Mouse (Mus musculus) C3H10T1/2 (cell line): ENCODE measurements around the gene Tnfrsf13b. TPM values are rescaled to one million over a fixed set of nuclear protein-coding genes. Genes with fewer than 3 reads are reported as not detected.

Experiments
- polyA plus RNA-seq, 2 experiments: library from polyadenylated mRNA; unstranded; fragments of >200 nt; fragmentation: generic; extraction: Trizol; gene quantifications; one replicate each; pipeline ENCODE4 v1.2.1; 2012; ENCODE audit warnings: missing spikeins in 2 of 2

Tnfrsf13b gene
- polyA plus RNA-seq: not detected

DNA sequence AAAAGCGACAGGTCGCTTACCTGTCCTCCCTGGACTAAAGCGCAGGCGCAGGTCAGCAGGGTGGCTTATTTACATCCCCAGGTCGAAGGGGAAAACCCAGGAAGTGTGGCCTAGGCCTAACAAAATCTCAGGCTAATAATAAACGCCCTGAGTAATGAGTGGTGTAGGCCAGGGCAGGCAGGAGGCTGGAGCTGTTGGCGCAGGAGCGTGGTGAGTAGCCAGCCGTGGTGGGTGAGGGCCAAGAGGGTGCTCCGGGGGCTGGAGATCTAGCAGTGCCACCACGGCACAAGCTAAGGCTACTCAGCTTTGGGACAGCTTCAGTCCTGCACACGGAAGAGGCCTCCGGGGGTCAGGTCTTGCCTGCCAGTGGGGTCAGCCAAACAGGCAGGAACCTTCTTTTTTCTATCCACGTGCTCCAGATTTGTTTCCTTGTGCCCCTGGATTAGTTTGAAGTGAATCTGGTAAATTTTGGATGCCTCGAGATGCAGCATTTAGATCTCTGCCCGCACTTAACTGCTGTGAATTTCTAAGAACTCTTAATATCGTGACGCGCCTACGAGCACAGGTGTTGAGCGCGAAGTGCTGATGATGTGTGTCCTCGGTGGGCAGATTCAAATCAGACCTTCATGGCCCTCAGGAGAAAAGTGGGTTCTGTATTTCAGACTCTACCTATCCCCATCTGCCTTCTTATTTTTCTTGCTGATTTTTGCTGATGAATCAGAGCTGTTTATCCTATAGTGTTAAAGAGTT, at the start of gene Tnfrsf13b:
TSS of gene Tnfrsf13b (plus strand) at position 150 of the 750 bp plus-strand sequence.

DNA sequence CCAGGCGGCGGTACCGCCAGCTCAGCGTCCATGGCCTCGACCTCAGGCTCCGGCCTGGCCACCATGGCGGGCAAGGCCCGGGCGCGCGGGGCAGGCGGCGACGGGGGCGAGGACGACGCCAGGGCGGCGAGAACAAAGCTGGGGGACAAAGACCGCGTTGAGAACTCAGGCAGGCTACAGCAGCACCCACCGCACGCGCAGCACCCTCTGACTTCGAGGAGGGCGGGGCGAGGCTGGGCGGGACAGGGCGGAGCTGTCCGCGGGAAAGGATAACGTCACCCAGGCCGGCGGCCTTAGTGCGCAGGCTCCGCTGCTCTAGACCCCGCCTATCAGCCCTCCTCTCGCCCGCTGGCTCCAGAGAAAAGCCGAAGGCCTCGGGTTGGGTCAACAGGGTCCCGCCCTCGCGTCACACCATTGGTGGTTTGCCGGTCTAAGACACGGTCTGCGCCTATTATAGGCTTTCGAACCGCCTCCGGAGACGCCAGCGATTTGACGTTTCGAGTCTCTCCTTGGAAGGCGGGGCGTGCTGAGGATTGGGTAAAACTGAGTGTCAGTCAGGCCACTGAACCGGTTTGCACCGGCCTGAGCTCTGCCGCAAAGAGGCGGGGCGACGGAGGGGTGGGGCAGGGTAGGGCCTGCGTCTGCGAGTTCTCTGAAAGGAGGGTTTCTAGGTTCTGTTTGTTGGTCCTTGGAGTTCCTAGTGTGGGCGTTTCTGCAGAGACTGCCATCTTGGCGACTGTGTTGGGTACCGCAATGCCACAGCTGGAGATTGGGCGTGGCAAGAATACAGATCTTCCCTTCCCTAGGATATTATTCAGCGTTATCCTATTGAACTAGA, 48.5 kb downstream of the Tnfrsf13b start, which contains the start of gene Usp22:
TSS of gene Usp22 (minus strand) at position 235 of the 838 bp plus-strand sequence.

Other genes with a start within 250 kb of the Tnfrsf13b start
- 10 to 100 TPM; 47.4 to 52.3 TPM for gene Tmem11, start 247.5 kb upstream of the Tnfrsf13b start, polyA plus RNA-seq
- gene Natd1, start 212.0 kb upstream of the Tnfrsf13b start, polyA plus RNA-seq: 10 to 100 TPM in 1 of 2 experiments, 1 to 10 TPM in 1; 3.7 to 30.6 TPM
- gene Map2k3, start 194.7 kb upstream of the Tnfrsf13b start, polyA plus RNA-seq: 100 to 1,000 TPM in 1 of 2 experiments, 10 to 100 TPM in 1; 95.4 to 113 TPM
- gene Kcnj12, start 104.2 kb upstream of the Tnfrsf13b start, polyA plus RNA-seq: under 1 TPM; 0.06 to 0.07 TPM
- 10 to 100 TPM in 1 of 2 experiments, 1 to 10 TPM in 1; 9.6 to 61.6 TPM for gene Usp22, start 48.3 kb downstream of the Tnfrsf13b start, polyA plus RNA-seq
- 100 to 1,000 TPM in 1 of 2 experiments, 10 to 100 TPM in 1; 29.4 to 110 TPM for gene Aldh3a1, start 80.8 kb downstream of the Tnfrsf13b start, polyA plus RNA-seq
- gene Aldh3a2, start 140.7 kb downstream of the Tnfrsf13b start, polyA plus RNA-seq: 10 to 100 TPM in 1 of 2 experiments, 1 to 10 TPM in 1; 2.2 to 28.4 TPM
- under 1 TPM in 1 of 2 experiments, not detected in 1; 0.14 TPM for gene Slc47a2, start 216.1 kb downstream of the Tnfrsf13b start, polyA plus RNA-seq